Mouse (Mus musculus) brown adipose tissue, adult 24 weeks (tissue): Measurements from ENCODE around the gene Olfm2. TPM values are rescaled to one million over a fixed set of nuclear protein-coding genes. Genes with fewer than 3 reads are reported as not detected.
A peak's percentile ranks its signal among the peaks of the same experiment; 100 is the strongest.
"Not testable (repeated sequence)": the region's sequence is repeated elsewhere in the genome, so short reads cannot be mapped to it uniquely, and the experiment has no call there.

Experiments used
- H3K27ac ChIP-seq: fragments of 200-500 bp; replicated peaks from 2 replicates; pipeline ENCODE4 v1.5.1; 2012; ENCODE audit warnings: low read depth, mild to moderate bottlenecking, low read length
- H3K4me1 ChIP-seq: fragments of 200-500 bp; 2 replicates; pipeline ENCODE4 v1.6.1; 2012; ENCODE audit warnings: low read length, mixed read lengths; ENCODE audit not compliant: control insufficient read depth, insufficient read depth, insufficient read length
- H3K4me3 ChIP-seq: fragments of 200-500 bp; 2 replicates; pipeline ENCODE4 v1.5.1; 2012; ENCODE audit warnings: low read depth, mild to moderate bottlenecking, low read length, moderate library complexity; ENCODE audit not compliant: insufficient read depth
- polyA plus RNA-seq: library from polyadenylated mRNA; stranded (reverse); fragments of >200 nt; gene quantifications from 2 replicates; pipeline ENCODE4 v1.2.4, GENCODE M21; 2012; ENCODE audit not compliant: missing spikeins, insufficient read depth, insufficient read length

The Olfm2 gene
- polyA plus RNA-seq, 1 experiment: not detected

GRCm38 (mm10) chr9:20694721-20695235, 51.4 kb downstream of the Olfm2 start:
- H3K4me3 ChIP-seq: peak overlapping the region; percentile 17; the same call in 1 of the 2 replicates
- H3K27ac ChIP-seq: no peak overlapping the region
- no peaks in the 10 kb centered on the region for H3K4me1 ChIP-seq

GRCm38 (mm10) chr9:20692863-20693262, 53.3 kb downstream of the Olfm2 start:
- no peak overlapping the region for H3K4me3 ChIP-seq
- H3K4me1 ChIP-seq: no peaks in the 10 kb centered on the region
- H3K27ac ChIP-seq: no peak overlapping the region

- H3K4me1 ChIP-seq, H3K4me3 ChIP-seq, H3K27ac ChIP-seq: not testable (repeated sequence)
These were observed 55.7 kb downstream of the Olfm2 start for GRCm38 (mm10) chr9:20690449-20690848.

GRCm38 (mm10) chr9:20689913-20690312, 56.2 kb downstream of the Olfm2 start:
- H3K27ac ChIP-seq: no peak overlapping the region
- no peak overlapping the region for H3K4me3 ChIP-seq
- no peaks in the 10 kb centered on the region for H3K4me1 ChIP-seq

- H3K4me1 ChIP-seq: no peaks in the 10 kb centered on the region
- no peak overlapping the region for H3K27ac ChIP-seq
- H3K4me3 ChIP-seq: no peak overlapping the region
These were observed 56.7 kb downstream of the Olfm2 start for GRCm38 (mm10) chr9:20689403-20689802.

GRCm38 (mm10) chr9:20685081-20685861, 60.9 kb downstream of the Olfm2 start:
- Histone ChIP-seq H3K4me1 (no peaks in the 10 kb centered on the region), H3K27ac (no peak overlapping the region), H3K4me3 (no peak overlapping the region)

- H3K4me3 ChIP-seq: no peak overlapping the region
- no peaks in the 10 kb centered on the region for H3K4me1 ChIP-seq
- no peak overlapping the region for H3K27ac ChIP-seq
These were observed 63.8 kb downstream of the Olfm2 start for GRCm38 (mm10) chr9:20682389-20682722.

- H3K4me3 ChIP-seq: no peak overlapping the region
- no peak overlapping the region for H3K27ac ChIP-seq
- H3K4me1 ChIP-seq: no peaks in the 10 kb centered on the region
These were observed 64.4 kb downstream of the Olfm2 start for GRCm38 (mm10) chr9:20681546-20682388.

GRCm38 (mm10) chr9:20680378-20680958, 65.7 kb downstream of the Olfm2 start:
- H3K27ac ChIP-seq: no peak overlapping the region

GRCm38 (mm10) chr9:20677892-20678291, 68.3 kb downstream of the Olfm2 start:
- H3K4me3 ChIP-seq: no peak overlapping the region
- H3K27ac ChIP-seq: no peak overlapping the region
- H3K4me1 ChIP-seq: no peaks in the 10 kb centered on the region

More at GRCm38 (mm10) chr9:20680378-20680958, 65.7 kb downstream of the Olfm2 start:
- Histone ChIP-seq H3K4me1 (no peaks in the 10 kb centered on the region), H3K4me3 (no peak overlapping the region)

GRCm38 (mm10) chr9:20672047-20672446, 74.1 kb downstream of the Olfm2 start:
- Histone ChIP-seq H3K27ac (no peak overlapping the region), H3K4me3 (no peak overlapping the region), H3K4me1 (no peaks in the 10 kb centered on the region)

- Histone ChIP-seq H3K27ac (no peak overlapping the region), H3K4me1 (no peaks in the 10 kb centered on the region), H3K4me3 (no peak overlapping the region)
These were observed 78.1 kb downstream of the Olfm2 start for GRCm38 (mm10) chr9:20668065-20668464.

- H3K4me1 ChIP-seq: no peaks in the 10 kb centered on the region
- H3K4me3 ChIP-seq: no peak overlapping the region
- no peak overlapping the region for H3K27ac ChIP-seq
These were observed 79.6 kb downstream of the Olfm2 start for GRCm38 (mm10) chr9:20666510-20667034.

- Histone ChIP-seq H3K27ac (no peak overlapping the region), H3K4me3 (no peak overlapping the region), H3K4me1 (no peaks in the 10 kb centered on the region)
These were observed 80.2 kb downstream of the Olfm2 start for GRCm38 (mm10) chr9:20665925-20666324.
